Mouse (Mus musculus) C2C12 (cell line): Measurements from ENCODE around the gene Scmh1.

ENCODE experiments used
- CTCF ChIP-seq: IDR thresholded peaks from one replicate; pipeline ENCODE4 v1.5.1; 2011; ENCODE audit not compliant: control insufficient read depth, insufficient read depth, insufficient read length
- MYOD1 ChIP-seq: IDR thresholded peaks from one replicate; pipeline ENCODE4 v1.6.1; 2011; ENCODE audit warnings: low read depth; ENCODE audit not compliant: control insufficient read depth, insufficient read length

DNA sequence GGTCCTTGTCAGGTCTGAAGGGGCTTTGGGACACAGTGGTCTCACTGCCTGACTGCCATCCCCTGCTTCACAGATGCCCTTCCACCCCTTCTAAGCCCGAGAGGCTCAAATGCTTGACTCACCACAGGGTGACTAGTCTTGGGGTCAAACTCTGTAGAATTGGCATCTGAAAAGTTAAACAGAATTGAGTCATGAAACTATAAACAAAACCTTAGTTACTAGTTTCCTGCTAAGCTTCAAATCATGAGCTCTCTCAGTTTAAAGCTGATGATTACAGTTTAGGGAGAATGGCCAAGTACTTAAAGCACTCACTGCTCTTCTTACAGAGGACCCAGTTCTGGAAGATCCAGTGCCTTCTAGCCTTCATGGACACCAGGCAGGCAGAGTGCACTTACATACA, 139.8 kb downstream of the Scmh1 start:
- TF ChIP-seq MYOD1 (no peak), CTCF (no peak)
